Mouse (Mus musculus): ENCODE results near the gene Gm45208.

DNA sequence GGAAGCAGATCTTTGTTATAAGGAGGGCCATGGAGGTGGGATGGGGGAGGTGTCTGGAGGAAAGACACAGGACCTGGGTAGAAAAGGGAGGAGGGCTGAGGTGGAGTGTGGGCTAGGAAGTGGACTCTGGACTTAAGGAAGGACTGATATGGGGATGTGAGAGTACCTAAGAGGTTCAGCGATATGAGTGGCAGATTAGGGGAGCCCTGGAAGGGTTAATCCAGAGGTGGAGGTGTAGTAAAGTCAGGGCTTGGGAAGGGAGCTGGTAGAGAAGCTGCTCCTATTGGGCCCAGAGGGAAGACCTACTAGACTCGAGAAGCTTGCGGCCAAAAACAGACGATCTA, 6.8 kb downstream of the Gm45208 start:
- TF ChIP-seq GATA1 (IDR thresholded peaks at IDR 0.05; ENCODE audit: borderline replicate concordance, low read length) (no peak), CTCF (IDR thresholded peaks at IDR 0.05; ENCODE audit: low read depth, low read length) (no peak), GATA2 (IDR thresholded peaks at IDR 0.05; ENCODE audit: borderline replicate concordance, low read depth, low read length) (no peak), POLR2AphosphoS5 (IDR thresholded peaks at IDR 0.05; ENCODE audit: insufficient replicate concordance, low read depth, low read length) (no peak)

Data from G1E (cell line).